Mouse (Mus musculus) limb, embryonic 14.5 days (tissue): ENCODE measurements around the gene Plekha4. TPM values are rescaled to one million over a fixed set of nuclear protein-coding genes. Genes with fewer than 3 reads are reported as not detected.

ENCODE experiments used
- ATAC-seq: fragments of 200-750 bp; cut with Nextera tagmentation; 2 replicates; pipeline ENCODE4 v1.8.0; 2017; ENCODE audit warnings: low read depth, moderate number of reproducible peaks, moderate TSS enrichment; ENCODE audit not compliant: low FRiP score
- DNase-seq: peaks from one replicate; pipeline ENCODE4 v3.0.0-alpha.2; 2015; ENCODE audit warnings: low spot score
- H3K27ac ChIP-seq: fragments of 300-500 bp; sonication (generic); replicated peaks from 2 replicates; pipeline ENCODE4 v1.5.1; 2014; ENCODE audit warnings: low read depth, mild to moderate bottlenecking, low read length, moderate library complexity, mixed read lengths
- H3K27me3 ChIP-seq: fragments of 300-500 bp; sonication (generic); 2 replicates; pipeline ENCODE4 v1.6.1; 2014; ENCODE audit warnings: low read length, mixed read lengths; ENCODE audit not compliant: control insufficient read depth, insufficient read depth
- H3K36me3 ChIP-seq: fragments of 300-500 bp; sonication (generic); 2 replicates; pipeline ENCODE4 v1.6.1; 2014; ENCODE audit warnings: mild to moderate bottlenecking, low read length, moderate library complexity, mixed read lengths; ENCODE audit not compliant: control insufficient read depth, insufficient read depth
- H3K4me1 ChIP-seq: fragments of 300-500 bp; sonication (generic); 2 replicates; pipeline ENCODE4 v1.6.1; 2014; ENCODE audit warnings: antibody characterized with exemption, low read length, mixed read lengths; ENCODE audit not compliant: control insufficient read depth, insufficient read depth
- H3K4me2 ChIP-seq: fragments of 300-500 bp; sonication (generic); replicated peaks from 2 replicates; pipeline ENCODE4 v1.6.1; 2014; ENCODE audit warnings: low read depth, mild to moderate bottlenecking, low read length, moderate library complexity; ENCODE audit not compliant: severe bottlenecking
- H3K4me3 ChIP-seq: fragments of 300-500 bp; sonication (generic); replicated peaks from 2 replicates; pipeline ENCODE4 v1.5.1; 2014; ENCODE audit warnings: low read length
- H3K9ac ChIP-seq: fragments of 300-500 bp; sonication (generic); 2 replicates; pipeline ENCODE4 v1.6.1; 2014; ENCODE audit warnings: mild to moderate bottlenecking, low read depth, low read length, moderate library complexity; ENCODE audit not compliant: severe bottlenecking
- H3K9me3 ChIP-seq: fragments of 300-500 bp; sonication (generic); 2 replicates; pipeline ENCODE4 v1.6.1; 2016; ENCODE audit warnings: low read length; ENCODE audit not compliant: control insufficient read depth
- POLR2A ChIP-seq: fragments of 200-500 bp; IDR thresholded peaks from 2 replicates; pipeline ENCODE4 v1.8.0; 2012; ENCODE audit warnings: inconsistent platforms, mild to moderate bottlenecking, moderate library complexity, borderline replicate concordance; ENCODE audit not compliant: insufficient read depth, insufficient read length; ENCODE audit errors: extremely low read depth
- WGBS: fragments of 180-500 bp; shearing (Covaris S2); extraction: QIAGEN DNeasy Blood & Tissue Kit; methylation state at CpG from one replicate; pipeline ENCODE4 v1.1.7; 2014; 5-methylcytosine and 5-hydroxymethylcytosine counted together
- polyA plus RNA-seq, 2 experiments: library from polyadenylated mRNA; depleted of rRNA in 1 of 2; stranded (reverse) in 1 of 2; unstranded in 1 of 2; fragments of >200 nt; fragmentation: Nextera tagmentation in 1 of 2; extraction: Ambion mirVana in 1 of 2; gene quantifications; 2 replicates each; pipeline versions ENCODE4 v1.2.1 to v1.2.3; 2012 to 2014

The Plekha4 gene
- polyA plus RNA-seq, 2 experiments: 4.6 to 13.1 TPM

DNA sequence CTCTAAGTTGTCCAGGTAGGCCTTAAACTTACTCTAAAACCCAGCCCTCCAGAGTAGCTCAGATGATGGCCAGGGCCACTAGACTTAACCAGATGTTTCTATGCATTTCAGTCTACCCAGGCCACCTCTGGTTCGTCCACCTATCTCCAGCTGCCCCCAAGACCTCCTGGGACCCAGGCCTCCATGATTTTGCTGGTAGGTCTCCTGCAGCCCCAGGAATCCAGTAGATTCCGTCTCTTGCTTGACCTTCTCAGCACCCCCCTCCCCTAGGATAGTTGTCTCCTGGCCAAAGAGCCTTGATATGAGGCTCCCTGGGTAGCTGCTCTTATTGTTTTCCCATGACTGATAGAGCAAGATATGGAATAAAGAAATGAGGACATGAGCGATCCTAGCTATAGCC lies 13.0 kb downstream of the Plekha4 start:
- H3K9ac ChIP-seq: no peak overlapping the region
- no peak for DNase-seq
- WGBS: 91% methylated on average over 3 of the region's 3 CpGs
- no peak overlapping the region for H3K4me3 ChIP-seq
- no peaks in the 10 kb centered on the region; the same call in 1 of the 2 replicates for H3K4me1 ChIP-seq
- H3K9me3 ChIP-seq: no peaks in the 10 kb centered on the region
- H3K27ac ChIP-seq: no peak overlapping the region
- H3K4me2 ChIP-seq: peak overlapping the region; percentile 73; the same call in 1 of the 2 replicates
- H3K27me3 ChIP-seq: no peaks in the 10 kb centered on the region
- no peak for TF ChIP-seq POLR2A
- no peak for ATAC-seq
- no peaks in the 10 kb centered on the region for H3K36me3 ChIP-seq

DNA sequence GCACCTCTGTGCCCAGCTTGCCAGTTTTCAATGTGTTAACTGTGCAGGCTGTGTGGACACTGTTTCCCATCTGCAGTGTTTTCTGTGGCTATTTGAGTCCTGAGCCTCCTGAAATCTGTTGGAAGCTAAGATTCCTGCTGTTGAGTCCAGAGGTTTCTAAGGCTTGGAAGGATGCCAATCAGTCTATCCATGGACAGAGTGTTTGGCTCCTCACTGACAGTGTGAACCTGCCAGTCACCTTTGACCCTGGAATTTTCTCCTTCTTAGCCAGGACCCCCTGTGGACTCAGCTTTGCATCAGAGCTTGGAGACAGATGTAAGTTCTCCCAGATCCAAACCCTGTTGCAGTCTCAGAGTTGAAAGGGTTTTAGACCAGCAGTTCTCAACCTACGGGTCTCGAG lies 14.1 kb downstream of the Plekha4 start:
- no peak for ATAC-seq
- TF ChIP-seq POLR2A: no peak
- Histone ChIP-seq H3K36me3 (no peaks in the 10 kb centered on the region), H3K27me3 (no peaks in the 10 kb centered on the region), H3K9ac (no peak overlapping the region), H3K4me1 (no peaks in the 10 kb centered on the region; the same call in 1 of the 2 replicates), H3K4me2 (no peak overlapping the region), H3K4me3 (no peak overlapping the region), H3K27ac (no peak overlapping the region), H3K9me3 (no peaks in the 10 kb centered on the region)
- DNase-seq: no peak
- WGBS: 42% methylated on average over 2 of the region's 2 CpGs

DNA sequence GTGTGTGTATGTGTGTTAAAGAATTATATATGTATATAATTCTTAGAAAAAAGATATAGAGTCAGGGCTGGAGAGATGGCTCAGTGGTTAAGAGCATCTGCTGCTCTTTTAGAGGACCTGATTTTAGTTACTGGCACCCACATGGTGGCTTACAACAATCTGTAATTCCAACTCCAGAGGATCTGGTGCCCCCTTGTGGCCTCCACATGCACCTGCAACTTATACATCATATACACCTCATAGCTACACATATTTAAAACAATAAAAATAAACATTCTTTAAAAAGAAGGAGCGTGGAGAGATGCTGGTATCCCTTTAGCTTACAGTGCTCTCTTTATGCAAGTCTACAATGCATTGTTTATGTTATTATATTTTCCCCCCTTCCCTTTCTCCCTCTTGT lies 18.4 kb downstream of the Plekha4 start:
- DNase-seq: no peak
- Histone ChIP-seq H3K9ac (no peak overlapping the region), H3K36me3 (no peaks in the 10 kb centered on the region), H3K4me1 (no peaks in the 10 kb centered on the region), H3K4me2 (no peak overlapping the region), H3K27ac (no peak overlapping the region), H3K9me3 (no peaks in the 10 kb centered on the region), H3K27me3 (no peaks in the 10 kb centered on the region), H3K4me3 (no peak overlapping the region)
- no peak for ATAC-seq
- 87% methylated on average over 1 of the region's 1 CpGs for WGBS
- no peak for TF ChIP-seq POLR2A

GRCm38 (mm10) chr7:45549641-45550436 lies 23.7 kb downstream of the Plekha4 start:
- no peak overlapping the region for H3K27ac ChIP-seq
- DNase-seq: no peak
- H3K9me3 ChIP-seq: no peaks in the 10 kb centered on the region
- no peak overlapping the region for H3K4me3 ChIP-seq
- H3K4me2 ChIP-seq: no peak overlapping the region
- 87% methylated on average over 16 of the region's 16 CpGs for WGBS
- no peak for TF ChIP-seq POLR2A
- H3K27me3 ChIP-seq: no peaks in the 10 kb centered on the region
- H3K9ac ChIP-seq: no peak overlapping the region
- no peak for ATAC-seq
- H3K36me3 ChIP-seq: no peaks in the 10 kb centered on the region
- no peaks in the 10 kb centered on the region for H3K4me1 ChIP-seq

DNA sequence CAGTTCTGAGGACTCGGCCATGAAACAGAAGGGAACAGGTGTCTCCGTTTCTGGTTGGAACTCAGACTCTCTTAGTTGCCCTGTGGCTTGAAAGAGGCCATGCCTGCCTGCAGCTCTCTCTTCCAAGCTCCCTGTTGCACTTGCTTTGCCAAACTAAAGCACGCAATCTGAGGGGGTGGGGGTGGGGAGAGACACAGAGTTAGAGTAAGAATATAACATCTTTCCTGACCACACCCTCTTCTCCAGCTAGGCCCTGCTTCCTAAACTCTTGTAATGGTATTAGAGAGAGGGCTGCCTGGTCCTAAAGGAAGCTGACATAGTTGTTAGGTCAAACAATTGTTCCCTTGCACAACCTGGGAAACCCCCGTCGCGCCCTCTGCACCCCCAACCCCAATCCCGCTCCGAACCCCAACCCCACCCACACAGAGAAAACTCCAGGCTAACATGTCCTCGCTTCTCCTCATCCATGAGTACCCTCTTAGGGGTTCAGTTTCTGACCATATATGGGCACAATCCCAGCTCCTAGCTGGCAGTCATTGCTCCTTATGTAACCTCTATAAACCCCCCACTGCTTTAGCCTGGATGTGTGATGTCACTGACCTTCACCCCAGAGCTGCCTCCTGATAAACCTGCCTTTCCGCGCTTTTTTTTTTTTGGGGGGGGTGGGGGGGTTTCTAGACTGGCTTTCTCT lies 24.8 kb downstream of the Plekha4 start:
- no peak for DNase-seq
- no peak overlapping the region for H3K27ac ChIP-seq
- 79% methylated on average over 11 of the region's 11 CpGs for WGBS

More for the DNA sequence above, 24.8 kb downstream of the Plekha4 start:
- H3K4me2 ChIP-seq: no peak overlapping the region
- peak; percentile 43; the same call in 1 of the 2 replicates for ATAC-seq
- TF ChIP-seq POLR2A: no peak
- no peaks in the 10 kb centered on the region for H3K4me1 ChIP-seq
- H3K4me3 ChIP-seq: no peak overlapping the region
- H3K9ac ChIP-seq: no peak overlapping the region
- no peaks in the 10 kb centered on the region for H3K9me3 ChIP-seq
- H3K27me3 ChIP-seq: no peaks in the 10 kb centered on the region
- no peaks in the 10 kb centered on the region for H3K36me3 ChIP-seq
